Mouse (Mus musculus): ENCODE data around the gene Pcid2.

DNA sequence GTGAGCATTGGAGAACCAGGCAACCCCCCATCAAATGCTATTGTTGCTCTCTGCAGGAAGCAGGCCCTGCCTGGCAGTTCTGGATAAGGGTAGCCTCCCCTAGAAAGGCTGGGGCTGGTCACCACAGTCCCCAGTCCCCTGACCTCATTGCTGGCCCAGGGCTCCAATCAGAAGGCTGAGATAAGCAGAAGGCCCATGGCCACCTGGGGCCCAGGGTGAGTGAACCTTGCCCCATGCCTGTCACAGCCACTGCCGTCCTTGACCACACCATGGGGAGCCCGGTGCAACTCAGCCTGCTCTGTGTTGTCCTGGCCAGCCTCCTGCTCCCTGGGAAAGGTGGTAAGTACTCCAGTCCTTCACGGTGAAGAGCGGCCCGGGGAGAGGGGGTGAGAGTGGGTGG lies 67.7 kb downstream of the Pcid2 start:
- no peak for TF ChIP-seq CTCF (IDR thresholded peaks at IDR 0.05; ENCODE audit: extremely low read depth, insufficient read length, insufficient replicate concordance, low read depth, low read length)
- TF ChIP-seq POLR2A (IDR thresholded peaks at IDR 0.05; ENCODE audit: low read depth, low read length), result no peak

Data from small intestine, adult 2 months (tissue).